Mouse (Mus musculus): ENCODE measurements at regions not wholly inside any gene's neighbourhood (a gene's known extent, or its start where the extent isn't known, plus 50 kb on each side); places are given as distances from the start of the nearest gene placed in this dataset.

DNA sequence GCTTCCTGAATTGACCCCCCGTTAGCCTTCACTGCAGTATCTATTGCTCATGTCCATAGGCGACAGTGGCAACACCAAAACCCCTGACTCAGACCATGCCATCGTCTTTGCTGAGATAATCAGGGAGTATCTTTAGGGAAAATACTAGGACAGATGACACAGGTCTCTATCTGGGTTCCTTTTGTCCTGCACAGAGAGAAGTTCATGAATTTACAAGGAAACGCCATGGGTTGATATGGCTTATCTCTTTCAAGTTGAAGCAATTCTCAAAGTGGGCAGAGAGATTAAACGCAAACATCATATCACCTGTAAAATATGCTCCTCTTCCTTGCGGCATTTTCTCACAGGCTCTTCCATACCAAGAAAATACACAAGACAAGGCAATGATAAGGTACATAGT is 124.8 kb upstream of the Klf6 start:
- Histone ChIP-seq H3K4me2 (ENCODE audit: low read depth) (no peak overlapping the region), H3K36me3 (ENCODE audit: insufficient read depth) (no peaks in the 10 kb centered on the region), H3K4me1 (ENCODE audit: insufficient read depth) (no peaks in the 10 kb centered on the region), H3K4me3 (ENCODE audit: low read depth, low read length) (no peak overlapping the region), H3K27ac (ENCODE audit: low read depth, low read length) (no peak overlapping the region), H3K9me3 (ENCODE audit: low read length) (no peaks in the 10 kb centered on the region), H3K27me3 (ENCODE audit: insufficient read depth, low read length) (no peaks in the 10 kb centered on the region), H3K9ac (no peak overlapping the region)
- ATAC-seq, result no peak
- no peak for DNase-seq
- 94% methylated on average over 6 of the region's 6 CpGs for WGBS
- TF ChIP-seq CTCF (IDR thresholded peaks at IDR 0.05; ENCODE audit: low read depth), result no peak

DNA sequence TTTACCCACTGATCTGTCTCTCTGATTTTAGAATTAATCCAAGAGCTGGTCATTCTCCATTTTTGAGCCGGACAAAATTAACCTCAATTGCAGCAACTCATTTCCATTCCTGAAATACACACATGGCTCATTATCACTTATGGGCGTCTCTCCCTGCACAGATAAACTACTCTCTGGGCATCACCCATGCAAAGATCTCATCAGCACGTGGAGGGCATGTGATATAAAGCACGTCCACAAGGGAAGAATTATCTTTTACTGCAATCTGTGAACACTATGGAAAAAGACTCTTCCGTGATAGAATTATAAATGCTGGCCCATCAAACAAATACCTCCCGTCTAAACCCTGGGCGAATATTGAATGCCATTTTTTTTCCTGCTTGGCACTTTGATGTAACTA is 124.1 kb upstream of the Klf6 start:
- no peak overlapping the region for H3K9ac ChIP-seq
- DNase-seq, result no peak
- H3K4me3 ChIP-seq (ENCODE audit: low read depth, low read length), result no peak overlapping the region
- ATAC-seq, result no peak
- no peaks in the 10 kb centered on the region for H3K4me1 ChIP-seq (ENCODE audit: insufficient read depth)
- no peaks in the 10 kb centered on the region for H3K27me3 ChIP-seq (ENCODE audit: insufficient read depth, low read length)
- H3K36me3 ChIP-seq (ENCODE audit: insufficient read depth), result no peaks in the 10 kb centered on the region
- WGBS, result 78% methylated on average over 7 of the region's 7 CpGs
- no peaks in the 10 kb centered on the region for H3K9me3 ChIP-seq (ENCODE audit: low read length)
- no peak overlapping the region for H3K4me2 ChIP-seq (ENCODE audit: low read depth)
- TF ChIP-seq CTCF (IDR thresholded peaks at IDR 0.05; ENCODE audit: low read depth), result no peak
- no peak overlapping the region for H3K27ac ChIP-seq (ENCODE audit: low read depth, low read length)

DNA sequence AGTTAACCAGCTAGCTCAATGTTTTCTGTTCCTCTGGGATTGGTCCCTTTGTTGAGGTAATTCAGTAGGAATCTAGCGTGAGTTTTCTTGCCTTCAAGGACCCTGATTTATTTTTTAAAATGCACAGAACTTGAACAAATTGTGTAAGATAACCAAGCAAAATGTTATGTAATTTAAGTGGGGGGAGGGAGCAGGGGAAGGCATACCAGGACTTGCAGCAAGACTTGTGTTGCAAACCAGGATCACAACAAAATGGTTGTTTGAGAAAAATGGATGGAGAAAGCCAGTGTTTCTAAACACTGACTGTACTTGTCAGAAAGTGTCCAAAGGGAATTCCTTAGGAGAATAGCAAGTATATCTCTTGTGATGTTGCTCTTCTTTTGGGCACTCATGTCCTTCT is 120.5 kb upstream of the Klf6 start:
- DNase-seq (no peak), ATAC-seq (no peak)
- no peaks in the 10 kb centered on the region for H3K27me3 ChIP-seq (ENCODE audit: insufficient read depth, low read length)
- no peak for TF ChIP-seq CTCF (IDR thresholded peaks at IDR 0.05; ENCODE audit: low read depth)
- H3K27ac ChIP-seq (ENCODE audit: low read depth, low read length), result no peak overlapping the region
- H3K9me3 ChIP-seq (ENCODE audit: low read length), result no peaks in the 10 kb centered on the region
- WGBS, result 85% methylated on average over 1 of the region's 1 CpGs
- no peak overlapping the region for H3K9ac ChIP-seq
- no peaks in the 10 kb centered on the region for H3K36me3 ChIP-seq (ENCODE audit: insufficient read depth)
- H3K4me3 ChIP-seq (ENCODE audit: low read depth, low read length), result no peak overlapping the region
- no peak overlapping the region for H3K4me2 ChIP-seq (ENCODE audit: low read depth)
- no peaks in the 10 kb centered on the region for H3K4me1 ChIP-seq (ENCODE audit: insufficient read depth)

DNA sequence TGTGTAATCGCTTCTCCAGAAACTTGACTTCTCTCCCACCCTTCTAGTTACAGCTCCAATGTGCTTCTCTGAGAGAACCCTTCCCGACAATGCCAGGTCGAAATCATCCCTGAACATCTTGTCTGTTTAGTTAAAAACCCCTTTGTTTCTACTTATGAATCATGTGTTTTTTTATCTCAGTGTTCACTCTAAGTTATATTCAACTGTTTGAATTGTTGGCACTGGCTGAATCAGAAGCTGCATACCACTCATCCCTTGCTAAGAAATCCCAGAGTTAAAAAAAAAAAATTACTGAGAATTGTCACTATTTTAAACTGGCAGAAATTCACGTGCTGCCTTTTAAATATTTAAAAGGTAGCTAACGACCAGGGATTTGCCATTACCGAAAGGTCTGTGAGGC is 116.3 kb upstream of the Klf6 start:
- Histone ChIP-seq H3K4me3 (ENCODE audit: low read depth, low read length) (no peak overlapping the region), H3K4me1 (ENCODE audit: insufficient read depth) (no peaks in the 10 kb centered on the region), H3K27me3 (ENCODE audit: insufficient read depth, low read length) (no peaks in the 10 kb centered on the region), H3K36me3 (ENCODE audit: insufficient read depth) (no peaks in the 10 kb centered on the region), H3K27ac (ENCODE audit: low read depth, low read length) (no peak overlapping the region), H3K9ac (no peak overlapping the region), H3K4me2 (ENCODE audit: low read depth) (no peak overlapping the region), H3K9me3 (ENCODE audit: low read length) (no peaks in the 10 kb centered on the region)
- DNase-seq (no peak), ATAC-seq (no peak)
- 60% methylated on average over 6 of the region's 6 CpGs for WGBS
- TF ChIP-seq CTCF (IDR thresholded peaks at IDR 0.05; ENCODE audit: low read depth), result no peak

DNA sequence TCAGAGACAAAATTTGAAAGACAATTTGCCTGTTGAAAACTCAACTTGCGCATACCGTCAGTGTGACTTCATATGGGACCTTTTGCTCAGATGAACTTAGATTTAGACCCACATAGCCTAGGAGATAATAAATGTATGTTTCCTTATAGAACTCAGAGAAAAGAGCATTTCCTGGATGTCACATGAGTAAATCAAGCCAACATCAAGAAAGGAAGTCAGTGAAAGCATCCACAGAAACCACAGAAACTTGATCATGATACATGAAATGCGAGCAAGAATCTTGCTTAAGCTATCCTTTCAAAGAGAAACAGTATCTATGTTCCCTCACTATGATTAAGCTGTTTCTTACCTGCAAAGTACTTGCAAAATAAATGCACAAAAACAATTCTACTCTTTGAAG is 104.1 kb upstream of the Klf6 start:
- no peak for DNase-seq
- Histone ChIP-seq H3K4me3 (ENCODE audit: low read depth, low read length) (no peak overlapping the region), H3K4me1 (ENCODE audit: insufficient read depth) (no peaks in the 10 kb centered on the region), H3K36me3 (ENCODE audit: insufficient read depth) (no peaks in the 10 kb centered on the region), H3K27ac (ENCODE audit: low read depth, low read length) (no peak overlapping the region), H3K4me2 (ENCODE audit: low read depth) (no peak overlapping the region), H3K9ac (no peak overlapping the region), H3K27me3 (ENCODE audit: insufficient read depth, low read length) (no peaks in the 10 kb centered on the region), H3K9me3 (ENCODE audit: low read length) (0 out of 2 replicates have a peak, but pooled peaks cover 4% of the 10 kb centered on the region)
- no peak for ATAC-seq
- 96% methylated on average over 3 of the region's 3 CpGs for WGBS
- TF ChIP-seq CTCF (IDR thresholded peaks at IDR 0.05; ENCODE audit: low read depth), result no peak

DNA sequence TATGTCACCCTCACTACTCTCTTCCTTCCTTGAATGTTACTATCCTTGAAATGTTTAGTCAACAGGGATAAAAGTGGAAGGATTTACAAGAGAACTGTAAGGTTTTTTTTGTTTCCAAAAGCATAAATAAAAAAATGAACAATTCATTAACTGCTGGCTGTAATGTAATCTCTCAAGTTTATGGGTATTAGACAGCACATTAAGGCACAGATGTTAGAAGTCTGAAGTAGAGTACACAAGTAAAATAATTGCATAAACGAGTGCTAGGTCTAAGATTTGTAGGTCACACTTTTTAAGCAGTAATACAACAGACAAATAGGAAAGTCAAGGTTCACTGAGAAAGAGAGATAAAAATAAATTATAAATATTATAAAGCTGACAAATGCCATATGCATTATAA is 103.3 kb upstream of the Klf6 start:
- H3K27me3 ChIP-seq (ENCODE audit: insufficient read depth, low read length), result no peaks in the 10 kb centered on the region
- TF ChIP-seq CTCF (IDR thresholded peaks at IDR 0.05; ENCODE audit: low read depth), result no peak
- no peak overlapping the region for H3K4me3 ChIP-seq (ENCODE audit: low read depth, low read length)
- H3K9me3 ChIP-seq (ENCODE audit: low read length), result 0 out of 2 replicates have a peak, but pooled peaks cover 4% of the 10 kb centered on the region
- H3K4me1 ChIP-seq (ENCODE audit: insufficient read depth), result no peaks in the 10 kb centered on the region
- H3K9ac ChIP-seq, result no peak overlapping the region
- ATAC-seq (no peak), DNase-seq (no peak)
- no peaks in the 10 kb centered on the region for H3K36me3 ChIP-seq (ENCODE audit: insufficient read depth)
- 90% methylated on average over 1 of the region's 1 CpGs for WGBS
- H3K4me2 ChIP-seq (ENCODE audit: low read depth), result no peak overlapping the region
- no peak overlapping the region for H3K27ac ChIP-seq (ENCODE audit: low read depth, low read length)

DNA sequence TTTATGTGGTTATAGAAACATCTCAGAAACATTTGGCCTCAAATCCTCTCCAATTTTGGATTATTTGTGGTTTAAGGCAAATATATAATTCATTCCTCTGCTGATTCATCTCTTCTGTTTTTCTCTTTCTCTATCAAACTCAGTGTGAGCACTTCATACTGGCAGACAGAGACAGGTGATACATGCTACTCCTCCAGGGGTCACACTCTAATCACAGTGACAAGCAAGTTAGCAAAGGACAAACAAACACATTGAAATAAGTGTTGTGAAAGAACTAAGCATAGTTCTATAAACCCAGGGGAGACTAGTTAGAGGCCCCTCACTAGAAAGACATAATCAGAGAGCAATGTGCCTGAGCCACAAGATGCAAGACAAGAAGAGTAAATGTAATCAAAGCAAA is 101.3 kb upstream of the Klf6 start:
- TF ChIP-seq CTCF (IDR thresholded peaks at IDR 0.05; ENCODE audit: low read depth), result no peak
- no peak for ATAC-seq

DNA sequence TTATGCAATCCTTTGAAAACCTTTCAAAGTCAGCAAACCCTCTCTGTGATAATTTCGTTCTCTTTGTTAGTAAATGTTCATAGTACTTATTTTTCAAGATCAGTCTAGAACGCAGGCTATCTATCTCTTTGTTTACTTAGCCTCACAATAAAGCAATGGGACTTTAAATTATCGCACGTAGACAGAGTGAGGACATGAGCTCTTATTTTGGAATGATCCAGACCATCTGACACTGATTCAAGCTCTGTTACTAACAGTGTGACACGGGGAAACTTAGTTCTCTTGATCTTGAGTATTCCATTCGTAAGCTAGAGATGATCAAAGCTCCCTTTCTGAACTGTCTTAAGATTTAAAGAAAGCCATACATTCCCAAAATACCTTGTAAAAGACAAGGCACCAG is 94.9 kb upstream of the Klf6 start:
- H3K4me1 ChIP-seq (ENCODE audit: insufficient read depth), result no peaks in the 10 kb centered on the region
- no peak overlapping the region for H3K27ac ChIP-seq (ENCODE audit: low read depth, low read length)
- DNase-seq (no peak), ATAC-seq (no peak)
- H3K4me3 ChIP-seq (ENCODE audit: low read depth, low read length), result no peak overlapping the region
- 89% methylated on average over 6 of the region's 6 CpGs for WGBS
- no peaks in the 10 kb centered on the region for H3K27me3 ChIP-seq (ENCODE audit: insufficient read depth, low read length)
- H3K9ac ChIP-seq, result no peak overlapping the region
- no peaks in the 10 kb centered on the region for H3K36me3 ChIP-seq (ENCODE audit: insufficient read depth)
- H3K4me2 ChIP-seq (ENCODE audit: low read depth), result no peak overlapping the region
- H3K9me3 ChIP-seq (ENCODE audit: low read length), result 0 out of 2 replicates have a peak, but pooled peaks cover 3% of the 10 kb centered on the region
- TF ChIP-seq CTCF (IDR thresholded peaks at IDR 0.05; ENCODE audit: low read depth), result no peak

More for the DNA sequence above, 101.3 kb upstream of the Klf6 start:
- no peak for DNase-seq
- no peaks in the 10 kb centered on the region for H3K27me3 ChIP-seq (ENCODE audit: insufficient read depth, low read length)
- H3K36me3 ChIP-seq (ENCODE audit: insufficient read depth), result no peaks in the 10 kb centered on the region
- H3K4me2 ChIP-seq (ENCODE audit: low read depth), result no peak overlapping the region
- no peak overlapping the region for H3K4me3 ChIP-seq (ENCODE audit: low read depth, low read length)
- 0 out of 2 replicates have a peak, but pooled peaks cover 4% of the 10 kb centered on the region for H3K9me3 ChIP-seq (ENCODE audit: low read length)
- H3K4me1 ChIP-seq (ENCODE audit: insufficient read depth), result no peaks in the 10 kb centered on the region
- no peak overlapping the region for H3K27ac ChIP-seq (ENCODE audit: low read depth, low read length)
- H3K9ac ChIP-seq, result no peak overlapping the region

All from forebrain, postnatal 0 days (tissue).